Mouse (Mus musculus) megakaryocyte progenitor cell, adult 5-6 weeks (primary cell): ENCODE measurements at regions not wholly inside any gene's neighbourhood (a gene's known extent, or its start where the extent isn't known, plus 50 kb on each side); places are given as distances from the start of the nearest gene placed in this dataset.

Source experiments
- ATAC-seq: replicated peaks from 2 replicates; pipeline ENCODE4 v1.8.0; 2016; ENCODE audit warnings: mild to moderate bottlenecking, moderate TSS enrichment, inconsistent platforms; ENCODE audit not compliant: poor library complexity

DNA sequence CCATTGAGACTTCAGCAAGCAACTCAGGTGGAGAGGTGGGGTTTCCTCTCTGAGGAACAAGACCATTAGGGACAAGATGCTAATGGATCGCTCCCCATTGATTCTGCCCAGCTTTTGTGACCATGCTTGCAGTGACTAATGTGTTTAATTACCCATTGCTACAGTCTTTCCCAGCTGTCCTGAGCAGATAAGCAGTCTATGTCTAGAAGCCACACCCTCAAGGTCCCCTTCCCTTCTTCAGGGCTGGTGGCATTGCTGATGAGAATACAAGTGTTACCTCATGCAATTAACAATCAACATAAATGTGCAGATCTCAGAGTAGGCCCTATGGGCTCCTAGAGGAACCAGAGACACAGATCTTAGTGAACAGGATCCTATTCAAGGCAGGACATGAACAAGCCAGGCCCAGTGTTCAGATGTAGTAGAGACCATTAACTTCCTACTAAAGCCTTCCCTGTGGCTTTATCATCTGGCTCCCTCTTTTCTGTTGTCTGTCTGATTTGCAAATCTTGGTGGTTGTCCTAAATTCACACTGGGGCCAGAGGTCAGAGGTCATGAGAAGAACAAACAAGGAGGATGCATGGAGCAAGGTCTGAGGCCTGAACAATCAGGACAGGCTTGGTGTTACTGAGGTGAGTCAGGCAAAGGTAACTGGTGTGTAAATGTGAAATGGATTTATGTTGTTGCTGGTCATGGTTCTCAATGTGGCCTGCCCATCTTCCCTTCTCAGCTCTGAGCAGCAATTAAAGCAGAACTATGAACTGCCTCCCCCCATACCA, 56.8 kb downstream of the Odc1 start:
- ATAC-seq = peak; percentile 63

GRCm38 (mm10) chr12:17603576-17603975, 59.0 kb downstream of the Odc1 start:
- ATAC-seq = no peak

GRCm38 (mm10) chr12:17610384-17610783, 65.8 kb downstream of the Odc1 start:
- ATAC-seq = no peak

DNA sequence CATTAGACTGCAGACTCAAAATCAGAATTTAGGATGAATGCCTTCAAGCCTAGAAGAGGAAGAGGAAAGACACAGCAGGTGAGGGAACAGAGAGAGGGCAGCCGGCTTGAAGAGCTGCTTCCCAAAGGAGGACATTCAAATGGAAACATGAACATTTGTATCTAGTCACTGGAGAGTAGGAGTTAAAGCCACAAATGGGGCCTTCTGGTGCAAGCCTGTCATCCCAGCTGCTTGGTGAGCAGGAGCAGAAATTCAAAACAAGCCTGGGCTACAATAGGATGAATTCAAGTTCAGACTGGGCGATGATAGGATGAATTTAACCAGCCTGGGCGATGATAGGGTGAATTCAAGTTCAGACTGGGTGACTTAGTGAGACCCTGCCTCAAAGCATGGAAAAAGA, 67.4 kb downstream of the Odc1 start:
- ATAC-seq = no peak

GRCm38 (mm10) chr12:17618300-17618699, 72.4 kb upstream of the Hpcal1 start:
- peak; percentile 61 for ATAC-seq

DNA sequence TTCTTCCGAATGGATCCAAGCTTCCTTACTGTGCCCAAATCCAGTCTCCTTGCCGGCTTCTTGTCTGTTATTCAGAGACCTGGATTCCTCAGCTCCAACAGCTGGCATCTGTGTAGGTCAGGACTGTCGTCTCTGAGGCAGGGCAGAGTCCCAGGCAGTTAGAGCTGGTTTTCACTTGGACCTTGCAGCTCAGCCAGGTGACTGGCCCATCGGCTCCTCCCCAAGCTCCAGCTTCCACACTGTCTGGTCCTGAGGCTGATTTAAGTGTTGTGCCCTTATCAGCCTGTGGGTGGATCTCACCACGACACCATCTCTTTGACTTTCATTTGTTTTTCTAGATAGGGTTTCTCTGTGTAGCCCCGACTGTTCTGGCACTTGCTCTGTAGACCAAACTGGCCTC, 70.4 kb upstream of the Hpcal1 start:
- no peak for ATAC-seq

GRCm38 (mm10) chr12:17621487-17621888, 69.2 kb upstream of the Hpcal1 start:
- ATAC-seq = no peak

DNA sequence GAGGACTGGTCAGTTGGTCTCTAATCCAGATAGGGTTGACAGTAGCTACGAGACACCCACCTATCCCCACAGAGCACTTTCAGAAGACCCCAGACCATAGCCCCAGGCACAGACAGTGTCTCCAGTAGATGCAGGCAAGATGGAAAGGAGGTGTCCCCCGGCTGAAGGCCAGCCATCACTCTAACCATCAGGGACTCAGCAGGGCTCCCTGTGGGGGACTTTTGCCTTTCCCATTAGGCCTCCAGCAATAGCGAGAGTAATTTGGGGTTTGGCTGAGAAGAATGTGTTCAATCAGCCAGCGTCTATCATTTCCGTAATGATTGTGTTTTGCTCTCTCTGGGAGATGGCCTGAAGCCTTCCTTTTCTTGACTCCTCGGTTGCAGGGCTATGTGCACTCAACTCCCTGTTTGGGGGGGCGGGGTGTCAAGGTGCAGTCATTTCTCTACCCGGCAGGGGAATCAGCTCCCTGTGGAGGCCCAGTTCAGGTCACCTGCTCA, 68.1 kb upstream of the Hpcal1 start:
- ATAC-seq = no peak

DNA sequence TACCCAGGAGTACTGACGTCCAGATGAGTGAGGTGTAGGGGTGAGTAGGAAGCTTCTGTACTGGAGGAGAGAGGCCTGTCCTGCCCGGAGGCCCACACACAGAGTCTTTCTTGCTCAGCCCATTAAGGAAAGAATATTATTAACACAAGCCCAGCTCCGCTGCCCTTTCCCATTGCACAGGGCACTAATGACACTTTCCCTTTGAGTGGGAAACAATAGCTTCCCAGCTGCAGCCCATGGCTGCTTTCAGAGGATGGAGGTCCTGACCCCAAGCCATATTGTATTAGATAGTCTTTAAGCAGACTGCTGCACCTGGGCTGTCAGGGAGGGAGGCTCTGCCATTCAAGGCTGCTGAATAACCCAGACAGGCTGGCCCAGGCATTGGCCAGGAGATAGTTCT, 64.6 kb upstream of the Hpcal1 start:
- ATAC-seq = no peak

DNA sequence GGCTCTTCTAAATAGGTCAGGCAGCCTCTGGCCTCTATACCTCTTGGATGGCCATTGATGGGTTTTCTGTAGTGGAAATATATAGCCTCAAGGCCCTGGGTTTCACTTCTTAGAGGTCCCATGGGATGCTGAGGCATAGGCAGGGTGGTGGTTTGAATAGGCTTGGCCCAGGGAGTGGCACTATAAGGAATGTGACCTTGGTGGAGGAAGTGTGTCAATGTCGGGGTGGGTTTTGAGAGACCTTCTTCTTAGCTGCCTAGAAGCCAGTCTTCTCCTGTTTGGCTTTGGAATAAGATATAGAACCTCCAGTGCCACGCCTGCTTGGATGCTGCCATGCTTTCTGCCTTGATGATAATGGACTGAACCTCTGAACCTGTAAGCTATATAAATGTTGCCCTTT, 59.5 kb upstream of the Hpcal1 start:
- ATAC-seq = no peak

DNA sequence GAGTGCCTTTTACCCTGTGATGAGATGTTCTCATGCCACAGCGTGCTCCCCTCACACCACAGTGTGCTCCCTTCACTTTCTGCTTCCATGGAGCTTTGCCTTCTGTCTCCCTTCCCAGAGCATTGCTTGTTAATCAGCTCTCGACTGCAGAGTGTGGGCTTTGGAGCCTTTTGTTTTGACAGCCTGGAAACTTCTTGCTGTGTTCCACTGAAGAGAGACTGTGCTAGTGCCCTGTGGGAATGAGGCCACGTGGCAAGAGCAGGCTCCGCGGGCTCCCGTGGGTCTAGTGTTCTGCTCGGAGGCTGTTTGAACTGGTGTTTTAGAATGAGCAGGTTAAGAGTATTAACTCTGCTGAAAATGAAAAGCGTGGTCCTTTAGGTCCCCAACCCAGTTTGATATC, 54.5 kb upstream of the Hpcal1 start:
- ATAC-seq = no peak

DNA sequence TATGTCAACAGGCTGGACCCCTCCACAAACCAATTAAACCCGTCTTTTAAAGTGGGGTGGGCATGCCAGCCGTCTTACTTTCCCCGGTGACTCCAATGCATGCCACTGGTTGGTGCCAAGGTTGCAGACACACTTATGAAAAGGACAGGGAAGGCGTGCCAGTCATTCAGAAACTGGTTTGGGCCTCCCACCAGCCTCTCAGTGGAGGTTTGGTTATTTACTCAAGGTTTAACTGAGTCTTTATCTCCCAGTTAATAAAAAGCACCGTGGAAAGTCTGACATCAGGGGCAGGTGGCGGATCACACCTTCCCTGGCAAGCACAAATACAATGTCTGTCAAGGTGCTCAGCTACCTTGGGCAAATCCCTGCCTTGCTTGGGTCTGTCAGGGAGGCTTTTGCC, 54.1 kb upstream of the Hpcal1 start:
- ATAC-seq = no peak
